Mouse (Mus musculus) ES-E14 (cell line): ENCODE data around the gene Spire2.

Experiments
- MAFK ChIP-seq: IDR thresholded peaks from 2 replicates; pipeline ENCODE4 v1.6.1; 2014; ENCODE audit warnings: mild to moderate bottlenecking, low read depth, low read length, inconsistent platforms; ENCODE audit not compliant: insufficient read depth
- ZC3H11A ChIP-seq: IDR thresholded peaks from 2 replicates; pipeline ENCODE4 v1.6.1; 2012; ENCODE audit warnings: low read depth, mild to moderate bottlenecking, inconsistent platforms, low read length, borderline replicate concordance
- ZNF384 ChIP-seq: IDR thresholded peaks from 2 replicates; pipeline ENCODE4 v1.6.1; 2012; ENCODE audit warnings: low read depth, low read length, inconsistent platforms

- TF ChIP-seq ZC3H11A, result no peak
- TF ChIP-seq MAFK, result no peak
- TF ChIP-seq ZNF384, result no peak
Observed at GRCm38 (mm10) chr8:123290679-123291078, 41.8 kb upstream of the Spire2 start.
